Mouse (Mus musculus) CD4-positive, CD25-positive, alpha-beta regulatory T cell, adult 2 months (primary cell): ENCODE measurements around the gene Ifnz.
"Not testable (repeated sequence)": the region's sequence is repeated elsewhere in the genome, so short reads cannot be mapped to it uniquely, and the experiment has no call there.

Experiments
- DNase-seq: peaks from one replicate; pipeline ENCODE4 v3.0.0-alpha.2; 2012; ENCODE audit warnings: low read depth, low spot score

Ifnz gene

DNA sequence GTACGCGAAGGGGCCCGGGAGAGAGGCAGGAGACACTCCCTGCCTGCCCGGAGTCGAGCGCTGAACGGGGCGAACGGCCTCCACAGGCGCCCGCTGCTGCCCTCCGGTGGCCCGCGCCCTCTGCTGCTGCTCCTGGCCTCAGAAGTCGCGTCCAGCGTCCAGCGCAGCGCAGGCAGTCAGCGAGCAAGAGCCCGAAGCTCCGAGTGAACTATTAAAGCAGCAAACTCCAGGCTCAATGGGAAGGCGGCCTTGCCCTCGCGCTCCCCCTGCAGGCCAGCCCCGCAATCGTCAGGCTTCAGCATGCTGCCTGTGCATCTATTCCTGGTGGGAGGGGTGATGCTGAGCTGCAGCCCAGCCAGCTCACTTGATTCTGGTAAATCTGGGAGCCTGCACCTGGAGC is 3.5 kb downstream of the Ifnz start, which contains the start of gene Gm13276:
TSS of gene Gm13276 (plus strand) at position 301 of the 400 bp plus-strand sequence.
- not testable (repeated sequence) for DNase-seq

DNA sequence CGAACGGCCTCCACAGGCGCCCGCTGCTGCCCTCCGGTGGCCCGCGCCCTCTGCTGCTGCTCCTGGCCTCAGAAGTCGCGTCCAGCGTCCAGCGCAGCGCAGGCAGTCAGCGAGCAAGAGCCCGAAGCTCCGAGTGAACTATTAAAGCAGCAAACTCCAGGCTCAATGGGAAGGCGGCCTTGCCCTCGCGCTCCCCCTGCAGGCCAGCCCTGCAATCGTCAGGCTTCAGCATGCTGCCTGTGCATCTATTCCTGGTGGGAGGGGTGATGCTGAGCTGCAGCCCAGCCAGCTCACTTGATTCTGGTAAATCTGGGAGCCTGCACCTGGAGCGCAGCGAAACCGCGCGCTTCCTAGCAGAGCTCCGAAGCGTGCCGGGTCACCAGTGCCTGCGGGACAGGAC is 6.5 kb downstream of the Ifnz start, which contains the start of gene Gm13277:
TSS of gene Gm13277 (plus strand) at position 231 of the 400 bp plus-strand sequence.
- DNase-seq = not testable (repeated sequence)

DNA sequence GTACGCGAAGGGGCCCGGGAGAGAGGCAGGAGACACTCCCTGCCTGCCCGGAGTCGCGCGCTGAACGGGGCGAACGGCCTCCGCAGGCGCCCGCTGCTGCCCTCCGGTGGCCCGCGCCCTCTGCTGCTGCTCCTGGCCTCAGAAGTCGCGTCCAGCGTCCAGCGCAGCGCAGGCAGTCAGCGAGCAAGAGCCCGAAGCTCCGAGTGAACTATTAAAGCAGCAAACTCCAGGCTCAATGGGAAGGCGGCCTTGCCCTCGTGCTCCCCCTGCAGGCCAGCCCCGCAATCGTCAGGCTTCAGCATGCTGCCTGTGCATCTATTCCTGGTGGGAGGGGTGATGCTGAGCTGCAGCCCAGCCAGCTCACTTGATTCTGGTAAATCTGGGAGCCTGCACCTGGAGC is 9.3 kb downstream of the Ifnz start, which contains the start of gene Gm13278:
TSS of gene Gm13278 (plus strand) at position 301 of the 400 bp plus-strand sequence.
- DNase-seq = not testable (repeated sequence)

DNA sequence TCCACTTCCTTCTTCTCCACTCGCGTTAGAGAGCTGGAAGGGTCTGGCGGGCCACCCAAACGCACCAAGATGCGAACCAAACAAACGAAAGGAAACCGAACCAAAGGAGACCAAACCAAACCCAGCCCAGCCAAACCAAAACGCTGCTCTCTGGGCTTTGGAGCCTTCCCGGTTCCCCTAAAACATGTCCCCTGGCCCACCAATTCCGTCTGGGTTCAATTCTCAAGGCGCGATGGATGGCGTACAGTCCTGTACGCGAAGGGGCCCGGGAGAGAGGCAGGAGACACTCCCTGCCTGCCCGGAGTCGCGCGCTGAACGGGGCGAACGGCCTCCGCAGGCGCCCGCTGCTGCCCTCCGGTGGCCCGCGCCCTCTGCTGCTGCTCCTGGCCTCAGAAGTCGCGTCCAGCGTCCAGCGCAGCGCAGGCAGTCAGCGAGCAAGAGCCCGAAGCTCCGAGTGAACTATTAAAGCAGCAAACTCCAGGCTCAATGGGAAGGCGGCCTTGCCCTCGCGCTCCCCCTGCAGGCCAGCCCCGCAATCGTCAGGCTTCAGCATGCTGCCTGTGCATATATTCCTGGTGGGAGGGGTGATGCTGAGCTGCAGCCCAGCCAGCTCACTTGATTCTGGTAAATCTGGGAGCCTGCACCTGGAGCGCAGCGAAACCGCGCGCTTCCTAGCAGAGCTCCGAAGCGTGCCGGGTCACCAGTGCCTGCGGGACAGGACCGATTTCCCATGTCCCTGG is 12.2 kb downstream of the Ifnz start, which contains the start of gene Gm13275:
TSS of gene Gm13275 (plus strand) at position 552 of the 740 bp plus-strand sequence.
- DNase-seq = not testable (repeated sequence)

DNA sequence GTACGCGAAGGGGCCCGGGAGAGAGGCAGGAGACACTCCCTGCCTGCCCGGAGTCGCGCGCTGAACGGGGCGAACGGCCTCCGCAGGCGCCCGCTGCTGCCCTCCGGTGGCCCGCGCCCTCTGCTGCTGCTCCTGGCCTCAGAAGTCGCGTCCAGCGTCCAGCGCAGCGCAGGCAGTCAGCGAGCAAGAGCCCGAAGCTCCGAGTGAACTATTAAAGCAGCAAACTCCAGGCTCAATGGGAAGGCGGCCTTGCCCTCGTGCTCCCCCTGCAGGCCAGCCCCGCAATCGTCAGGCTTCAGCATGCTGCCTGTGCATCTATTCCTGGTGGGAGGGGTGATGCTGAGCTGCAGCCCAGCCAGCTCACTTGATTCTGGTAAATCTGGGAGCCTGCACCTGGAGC is 15.2 kb downstream of the Ifnz start, which contains the start of gene Gm13279:
TSS of gene Gm13279 (plus strand) at position 301 of the 400 bp plus-strand sequence.
- DNase-seq = not testable (repeated sequence)

DNA sequence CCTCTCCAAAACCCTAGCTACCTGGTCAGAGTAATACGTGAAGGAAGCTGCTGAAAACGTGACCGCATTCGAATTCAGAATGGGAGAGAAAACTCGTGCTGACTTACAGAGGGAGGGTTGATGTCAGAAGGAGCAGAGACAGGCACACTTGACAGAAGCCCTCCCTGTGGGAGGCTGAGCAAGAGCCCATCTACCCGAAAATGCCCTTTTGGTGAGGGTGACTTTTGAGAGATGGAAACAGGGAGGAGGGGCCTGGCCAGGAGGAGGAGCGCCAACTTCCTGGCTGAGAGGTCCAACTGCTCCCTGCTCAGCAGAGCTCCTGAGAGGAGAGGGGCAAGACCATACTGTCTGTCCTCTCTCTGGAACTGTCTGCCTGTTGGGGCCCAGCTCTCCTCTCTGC is 17.4 kb downstream of the Ifnz start, which contains the start of gene Gm13285:
TSS of gene Gm13285 (plus strand) at position 301 of the 400 bp plus-strand sequence.
- DNase-seq = not testable (repeated sequence)

DNA sequence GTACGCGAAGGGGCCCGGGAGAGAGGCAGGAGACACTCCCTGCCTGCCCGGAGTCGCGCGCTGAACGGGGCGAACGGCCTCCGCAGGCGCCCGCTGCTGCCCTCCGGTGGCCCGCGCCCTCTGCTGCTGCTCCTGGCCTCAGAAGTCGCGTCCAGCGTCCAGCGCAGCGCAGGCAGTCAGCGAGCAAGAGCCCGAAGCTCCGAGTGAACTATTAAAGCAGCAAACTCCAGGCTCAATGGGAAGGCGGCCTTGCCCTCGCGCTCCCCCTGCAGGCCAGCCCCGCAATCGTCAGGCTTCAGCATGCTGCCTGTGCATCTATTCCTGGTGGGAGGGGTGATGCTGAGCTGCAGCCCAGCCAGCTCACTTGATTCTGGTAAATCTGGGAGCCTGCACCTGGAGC is 21.0 kb downstream of the Ifnz start, which contains the start of gene Gm13287:
TSS of gene Gm13287 (plus strand) at position 301 of the 400 bp plus-strand sequence.
- DNase-seq = not testable (repeated sequence)

DNA sequence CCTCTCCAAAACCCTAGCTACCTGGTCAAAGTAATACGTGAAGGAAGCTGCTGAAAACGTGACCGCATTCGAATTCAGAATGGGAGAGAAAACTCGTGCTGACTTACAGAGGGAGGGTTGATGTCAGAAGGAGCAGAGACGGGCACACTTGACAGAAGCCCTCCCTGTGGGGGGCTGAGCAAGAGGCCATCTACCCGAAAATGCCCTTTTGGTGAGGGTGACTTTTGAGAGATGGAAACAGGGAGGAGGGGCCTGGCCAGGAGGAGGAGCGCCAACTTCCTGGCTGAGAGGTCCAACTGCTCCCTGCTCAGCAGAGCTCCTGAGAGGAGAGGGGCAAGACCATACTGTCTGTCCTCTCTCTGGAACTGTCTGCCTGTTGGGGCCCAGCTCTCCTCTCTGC is 23.3 kb downstream of the Ifnz start, which contains the start of gene Gm13288:
TSS of gene Gm13288 (plus strand) at position 301 of the 400 bp plus-strand sequence.
- not testable (repeated sequence) for DNase-seq

DNA sequence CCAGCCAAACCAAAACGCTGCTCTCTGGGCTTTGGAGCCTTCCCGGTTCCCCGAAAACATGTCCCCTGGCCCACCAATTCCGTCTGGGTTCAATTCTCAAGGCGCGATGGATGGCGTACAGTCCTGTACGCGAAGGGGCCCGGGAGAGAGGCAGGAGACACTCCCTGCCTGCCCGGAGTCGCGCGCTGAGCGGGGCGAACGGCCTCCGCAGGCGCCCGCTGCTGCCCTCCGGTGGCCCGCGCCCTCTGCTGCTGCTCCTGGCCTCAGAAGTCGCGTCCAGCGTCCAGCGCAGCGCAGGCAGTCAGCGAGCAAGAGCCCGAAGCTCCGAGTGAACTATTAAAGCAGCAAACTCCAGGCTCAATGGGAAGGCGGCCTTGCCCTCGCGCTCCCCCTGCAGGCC is 23.8 kb downstream of the Ifnz start:
- DNase-seq = not testable (repeated sequence)

DNA sequence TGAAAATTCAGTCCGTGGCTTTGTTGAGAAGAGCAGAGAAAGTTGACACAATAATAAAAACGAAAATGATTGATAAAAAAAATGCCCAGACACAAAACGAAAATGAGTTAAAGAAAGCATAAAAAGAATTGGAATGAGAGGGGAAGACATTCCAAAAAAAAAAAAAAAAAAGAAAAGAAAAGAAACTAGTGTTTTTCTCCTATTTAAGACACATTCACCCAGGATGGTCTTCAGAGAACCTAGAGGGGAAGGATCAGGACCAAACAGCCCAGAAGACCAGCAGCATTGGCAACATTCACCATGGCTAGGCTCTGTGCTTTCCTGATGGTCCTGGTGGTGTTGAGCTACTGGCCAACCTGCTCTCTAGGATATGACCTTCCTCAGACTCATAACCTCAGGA is 34.0 kb downstream of the Ifnz start, which contains the start of gene Ifna7:
TSS of gene Ifna7 (plus strand) at position 301 of the 400 bp plus-strand sequence.
- no peak for DNase-seq

DNA sequence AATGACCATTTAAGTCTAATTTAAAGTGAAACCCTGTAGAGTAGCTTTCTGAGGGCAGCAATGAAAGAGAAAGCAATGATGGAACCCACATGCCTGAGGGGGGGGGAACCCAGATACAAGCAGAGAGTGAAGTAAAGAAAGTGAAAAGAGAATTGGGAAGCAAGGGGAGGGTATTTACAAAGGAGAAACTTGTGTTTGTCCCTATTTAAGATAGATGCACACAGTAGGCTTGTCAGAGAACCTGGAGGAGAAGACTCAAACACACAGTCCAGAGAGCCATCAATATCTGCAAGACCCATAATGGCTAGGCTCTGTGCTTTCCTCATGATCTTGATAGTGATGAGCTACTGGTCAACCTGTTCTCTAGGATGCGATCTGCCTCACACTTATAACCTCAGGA is 37.7 kb downstream of the Ifnz start, which contains the start of gene Ifna11:
TSS of gene Ifna11 (plus strand) at position 301 of the 400 bp plus-strand sequence.
- no peak for DNase-seq

DNA sequence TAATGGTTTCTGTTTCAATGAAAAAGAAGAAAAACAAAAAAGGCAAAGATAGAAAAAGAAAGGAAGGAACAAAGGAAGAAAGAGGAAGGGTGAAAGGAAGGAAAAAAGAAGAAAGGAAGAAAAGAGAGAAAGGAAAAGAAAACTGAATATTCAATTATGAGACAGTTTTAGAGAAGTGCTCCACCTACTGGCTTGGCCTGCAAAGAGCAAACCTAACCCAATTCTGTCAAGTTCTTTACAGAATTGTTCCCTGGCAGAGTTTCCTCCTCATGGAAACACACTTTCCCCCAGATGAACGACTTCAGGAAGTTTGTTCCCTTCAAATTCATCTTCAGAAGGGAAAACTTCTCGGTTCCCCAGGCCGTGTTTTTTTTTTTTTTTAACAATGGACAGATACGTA is 41.1 kb downstream of the Ifnz start:
- DNase-seq = peak; percentile 64

DNA sequence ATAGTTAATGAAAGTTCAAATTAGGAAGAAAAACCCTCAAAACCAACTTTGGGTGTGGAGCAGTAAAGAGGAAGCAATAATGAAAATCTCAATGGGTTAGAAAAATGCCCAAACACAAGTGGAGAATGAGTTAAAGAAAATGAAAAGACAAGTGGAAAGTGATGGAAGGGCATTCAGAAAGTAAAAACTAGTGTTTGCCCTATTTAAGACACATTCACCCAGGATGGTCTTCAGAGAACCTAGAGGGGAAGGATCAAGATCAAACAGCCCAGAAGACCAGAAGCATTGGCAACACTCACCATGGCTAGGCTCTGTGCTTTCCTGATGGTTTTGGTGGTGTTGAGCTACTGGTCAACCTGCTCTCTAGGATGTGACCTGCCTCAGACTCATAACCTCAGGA is 45.2 kb downstream of the Ifnz start, which contains the start of gene Ifna6:
TSS of gene Ifna6 (plus strand) at position 301 of the 400 bp plus-strand sequence.
- DNase-seq = not testable (repeated sequence)

DNA sequence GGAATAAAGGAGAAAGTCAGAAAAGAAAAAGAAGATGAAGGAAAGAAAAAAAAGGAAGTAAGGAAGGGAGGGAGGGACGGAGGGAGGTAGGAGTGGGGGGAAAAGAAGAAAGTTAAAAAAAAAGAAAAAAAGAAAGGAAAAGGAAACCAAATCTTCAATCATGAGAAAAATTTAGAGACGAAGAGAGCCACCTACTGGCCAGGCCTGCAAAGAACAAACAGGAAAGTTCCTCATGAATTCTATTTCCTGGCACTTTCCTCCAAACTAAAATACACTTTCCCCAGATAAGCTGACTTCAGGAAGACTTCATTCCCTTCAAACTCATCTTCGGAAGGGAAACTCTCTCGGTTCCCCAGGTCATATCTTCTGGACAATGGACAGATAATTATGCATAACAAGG is 48.6 kb downstream of the Ifnz start:
- DNase-seq = peak; percentile 65
